In genomic region chr9:107625351-107626128, GRCm38 (mm10) we compare ENCODE assay signal across 9 mouse cellular contexts. TPM values are rescaled to one million over a fixed set of nuclear protein-coding genes. Genes with fewer than 3 reads are reported as not detected.
A peak's percentile ranks its signal among the peaks of the same experiment; 100 is the strongest.
DNase-seq lines count a peak whose midpoint lies in the region; ATAC-seq and TF ChIP-seq lines count a peak whose summit lies in the region.
"Had no signal": no experiment of that assay in that cellular context is flagged by ENCODE, and none has a peak within 500 bp of the region (broad histone marks: within the 10 kb centered on the region; RNA-seq: fewer than 3 reads in every experiment).

No protein-coding gene starts in this region.

- DNase-seq in cerebellum, adult 2 months: no peak
- DNase-seq in cerebellum, postnatal 10 days: no peak
- DNase-seq in thymus, adult 2 months: peak; percentile 43
- DNase-seq in thymus, postnatal 0 days (ENCODE audit: low spot score): no peak
- peak; percentile 62 for DNase-seq in thymus, postnatal 4 days
- no peak for DNase-seq in layer of hippocampus, postnatal 36 days
- DNase-seq: kidney, adult 9 months had no signal

- peaks cover 4% of the 10 kb centered on the region; the same call in 1 of the 2 replicates for H3K36me3 ChIP-seq in thymus, adult 2 months (ENCODE audit: control insufficient read depth, insufficient read depth, low read length)
- H3K36me3 ChIP-seq in limb, embryonic 15.5 days: peaks cover 39% of the 10 kb centered on the region

- ATAC-seq in limb, embryonic 15.5 days (ENCODE audit: insufficient number of reproducible peaks, low FRiP score, low TSS enrichment, low read depth): no peak
- no peak for ATAC-seq in megakaryocyte-erythroid progenitor cell, adult 5-6 weeks (replicated peaks; ENCODE audit: low FRiP score, low TSS enrichment, poor library complexity, severe bottlenecking)

- no peak overlapping the region for H3K4me2 ChIP-seq in limb, embryonic 15.5 days

- H3K9me3 ChIP-seq in limb, embryonic 15.5 days: no peaks in the 10 kb centered on the region

- 0 out of 2 replicates have a peak overlapping the region, but pooled peaks have one; percentile 72 for H3K27ac ChIP-seq in cerebellum, adult 2 months (ENCODE audit: insufficient read depth, low read length)
- H3K27ac ChIP-seq in thymus, adult 2 months (ENCODE audit: control insufficient read depth, insufficient read depth, low read length): peak overlapping the region; percentile 86
- H3K27ac ChIP-seq in limb, embryonic 15.5 days: peak overlapping the region; percentile 89

- no peak overlapping the region for H3K4me3 ChIP-seq in cerebellum, adult 2 months (replicated peaks; ENCODE audit: insufficient read depth, low read depth, low read length)
- H3K4me3 ChIP-seq in thymus, adult 2 months (ENCODE audit: control insufficient read depth, insufficient read depth, low read length): no peak overlapping the region
- H3K4me3 ChIP-seq in limb, embryonic 15.5 days: no peak overlapping the region

- no peak for TF ChIP-seq POLR2A in cerebellum, adult 2 months (IDR thresholded peaks at IDR 0.05; ENCODE audit: borderline replicate concordance, insufficient read depth, low read length)
- TF ChIP-seq POLR2A in thymus, adult 2 months (IDR thresholded peaks at IDR 0.05; ENCODE audit: control insufficient read depth, extremely low read depth, insufficient read depth, low read length, poor library complexity): no peak

- TF ChIP-seq CTCF in cerebellum, adult 2 months (IDR thresholded peaks at IDR 0.05; ENCODE audit: borderline replicate concordance, insufficient read depth, low read depth, low read length): peak; percentile 0; the same call in 1 of the 2 replicates
- no peak for TF ChIP-seq CTCF in thymus, adult 2 months (IDR thresholded peaks at IDR 0.05; ENCODE audit: borderline replicate concordance, control insufficient read depth, extremely low read depth, insufficient read depth, low read length, poor library complexity)

- H3K27me3 ChIP-seq in cerebellum, adult 2 months (ENCODE audit: control insufficient read depth, insufficient read depth, low read length): no peaks in the 10 kb centered on the region
- no peaks in the 10 kb centered on the region for H3K27me3 ChIP-seq in thymus, adult 2 months (ENCODE audit: control insufficient read depth, insufficient read depth, low read length)
- no peaks in the 10 kb centered on the region for H3K27me3 ChIP-seq in limb, embryonic 15.5 days

- H3K9ac ChIP-seq in limb, embryonic 15.5 days: no peak overlapping the region

- WGBS in cerebellum, adult 2 months: 90% methylated on average over 12 of the region's 12 CpGs
- 91% methylated on average over 12 of the region's 12 CpGs for WGBS in thymus, adult 2 months
- 90% methylated on average over 12 of the region's 12 CpGs for WGBS in limb, embryonic 15.5 days

- peaks cover 52% of the 10 kb centered on the region for H3K4me1 ChIP-seq in cerebellum, adult 2 months (ENCODE audit: control insufficient read depth, insufficient read depth, low read length)
- H3K4me1 ChIP-seq in thymus, adult 2 months (replicated peaks; ENCODE audit: control insufficient read depth, insufficient read depth, low read length): peaks cover 69% of the 10 kb centered on the region
- H3K4me1 ChIP-seq in limb, embryonic 15.5 days: peaks cover 59% of the 10 kb centered on the region

RNA-seq across cellular contexts. Expression of gene Gnai2, which starts 9.6 kb away (rescaled TPM):
- 273 and 301 TPM in 2 replicates for polyA plus RNA-seq in cerebellum, adult 2 months (2012; rRNA removed)
- polyA plus RNA-seq in thymus, adult 2 months (2012; rRNA removed): 1,154 and 1,267 TPM in 2 replicates
- polyA plus RNA-seq in thymus, postnatal 0 days (2015; fragmentation: Nextera tagmentation; extraction: Ambion mirVana): 466 and 479 TPM in 2 replicates
- polyA plus RNA-seq in limb, embryonic 15.5 days (2015; fragmentation: Nextera tagmentation; extraction: Ambion mirVana): 385 and 394 TPM in 2 replicates
- total RNA-seq in layer of hippocampus, postnatal 36 days (2021): 100 to 1,000 TPM; 195 to 208 TPM
- 204 and 225 TPM in 2 replicates for total RNA-seq in megakaryocyte-erythroid progenitor cell, adult 5-6 weeks (2014; fragmentation: Nextera tagmentation)
- total RNA-seq in megakaryocyte-erythroid progenitor cell, adult 5-6 weeks (2017): 215 and 228 TPM in 2 replicates

RNA-seq across cellular contexts. Expression of gene Sema3b, which starts 16.5 kb away (rescaled TPM):
- polyA plus RNA-seq in cerebellum, adult 2 months (2012; rRNA removed): 3.9 and 6.4 TPM in 2 replicates
- polyA plus RNA-seq in thymus, adult 2 months (2012; rRNA removed): 4.3 and 4.9 TPM in 2 replicates
- 1.4 and 1.8 TPM in 2 replicates for polyA plus RNA-seq in thymus, postnatal 0 days (2015; fragmentation: Nextera tagmentation; extraction: Ambion mirVana)
- polyA plus RNA-seq in limb, embryonic 15.5 days (2015; fragmentation: Nextera tagmentation; extraction: Ambion mirVana): 13.6 and 23.6 TPM in 2 replicates
- 1 to 10 TPM; 1.7 to 2.2 TPM for total RNA-seq in layer of hippocampus, postnatal 36 days (2021)
- 0.50 TPM in 1 of 2 replicates, not detected in the other for total RNA-seq in megakaryocyte-erythroid progenitor cell, adult 5-6 weeks (2014; fragmentation: Nextera tagmentation)
- total RNA-seq in megakaryocyte-erythroid progenitor cell, adult 5-6 weeks (2017): not detected in 2 replicates

RNA-seq across cellular contexts. Expression of gene Ifrd2, which starts 38.1 kb away (rescaled TPM):
- 20.2 and 23.4 TPM in 2 replicates for polyA plus RNA-seq in cerebellum, adult 2 months (2012; rRNA removed)
- 65.1 and 67.4 TPM in 2 replicates for polyA plus RNA-seq in thymus, adult 2 months (2012; rRNA removed)
- polyA plus RNA-seq in thymus, postnatal 0 days (2015; fragmentation: Nextera tagmentation; extraction: Ambion mirVana): 43.6 and 48.7 TPM in 2 replicates
- polyA plus RNA-seq in limb, embryonic 15.5 days (2015; fragmentation: Nextera tagmentation; extraction: Ambion mirVana): 45.9 and 58.8 TPM in 2 replicates
- 10 to 100 TPM; 11.2 to 13.8 TPM for total RNA-seq in layer of hippocampus, postnatal 36 days (2021)
- total RNA-seq in megakaryocyte-erythroid progenitor cell, adult 5-6 weeks (2014; fragmentation: Nextera tagmentation): 226 and 251 TPM in 2 replicates
- 103 and 192 TPM in 2 replicates for total RNA-seq in megakaryocyte-erythroid progenitor cell, adult 5-6 weeks (2017)

RNA-seq across cellular contexts. Expression of gene Slc38a3, which starts 43.8 kb away (rescaled TPM):
- 145 and 152 TPM in 2 replicates for polyA plus RNA-seq in cerebellum, adult 2 months (2012; rRNA removed)
- 9.1 and 11.2 TPM in 2 replicates for polyA plus RNA-seq in thymus, adult 2 months (2012; rRNA removed)
- polyA plus RNA-seq in thymus, postnatal 0 days (2015; fragmentation: Nextera tagmentation; extraction: Ambion mirVana): 0.60 and 1.1 TPM in 2 replicates
- 5.0 and 5.1 TPM in 2 replicates for polyA plus RNA-seq in limb, embryonic 15.5 days (2015; fragmentation: Nextera tagmentation; extraction: Ambion mirVana)
- total RNA-seq in layer of hippocampus, postnatal 36 days (2021): 10 to 100 TPM; 53.9 to 60.6 TPM
- not detected in 2 replicates for total RNA-seq in megakaryocyte-erythroid progenitor cell, adult 5-6 weeks (2014; fragmentation: Nextera tagmentation)
- not detected in 2 replicates for total RNA-seq in megakaryocyte-erythroid progenitor cell, adult 5-6 weeks (2017)

RNA-seq across cellular contexts. Expression of gene Hyal3, which starts 44.9 kb away (rescaled TPM):
- 1.1 TPM in 2 replicates for polyA plus RNA-seq in cerebellum, adult 2 months (2012; rRNA removed)
- 2.4 TPM in 2 replicates for polyA plus RNA-seq in thymus, adult 2 months (2012; rRNA removed)
- polyA plus RNA-seq in thymus, postnatal 0 days (2015; fragmentation: Nextera tagmentation; extraction: Ambion mirVana): 0.90 and 1.2 TPM in 2 replicates
- 1.6 and 1.8 TPM in 2 replicates for polyA plus RNA-seq in limb, embryonic 15.5 days (2015; fragmentation: Nextera tagmentation; extraction: Ambion mirVana)
- 1 to 10 TPM; 1.3 to 1.8 TPM for total RNA-seq in layer of hippocampus, postnatal 36 days (2021)
- total RNA-seq in megakaryocyte-erythroid progenitor cell, adult 5-6 weeks (2014; fragmentation: Nextera tagmentation): 5.1 and 9.4 TPM in 2 replicates
- 0.61 and 3.3 TPM in 2 replicates for total RNA-seq in megakaryocyte-erythroid progenitor cell, adult 5-6 weeks (2017)

Comparison
In these comparisons a context has a peak if more than half of its experiments do, and no peak if none do; other contexts are left out.
1. DNase-seq: peak in thymus, adult 2 months (single experiment) and thymus, postnatal 4 days (single experiment); none in cerebellum, adult 2 months (0 of 2), cerebellum, postnatal 10 days (0 of 2), thymus, postnatal 0 days (single experiment) and layer of hippocampus, postnatal 36 days (0 of 2).
2. Peak in every context shown above with its lines, with median percentiles within 50 percentile points of each other: H3K27ac ChIP-seq.